Mouse (Mus musculus) spleen, adult 2 months (tissue): ENCODE measurements at regions not wholly inside any gene's neighbourhood (a gene's known extent, or its start where the extent isn't known, plus 50 kb on each side); places are given as distances from the start of the nearest gene placed in this dataset.

Experiments
- DNase-seq, 2 experiments: peaks; one replicate each; pipeline versions ENCODE4 v3.0.0 to v3.0.0-alpha.2; 2012 to 2021; ENCODE audit warnings: low spot score in 2 of 2, low read depth in 1 of 2
- H3K27ac ChIP-seq: fragments of 200-500 bp; 2 replicates; pipeline ENCODE4 v1.5.1; 2012; ENCODE audit warnings: low read length, inconsistent platforms; ENCODE audit not compliant: insufficient read depth
- H3K27me3 ChIP-seq: fragments of 200-500 bp; 2 replicates; pipeline ENCODE4 v1.6.1; 2012; ENCODE audit warnings: mild to moderate bottlenecking, moderate library complexity, low read length, inconsistent platforms; ENCODE audit not compliant: control insufficient read depth, insufficient read depth
- H3K36me3 ChIP-seq: fragments of 200-500 bp; 2 replicates; pipeline ENCODE4 v1.6.1; 2012; ENCODE audit warnings: mild to moderate bottlenecking, low read length, inconsistent platforms; ENCODE audit not compliant: control insufficient read depth, insufficient read depth
- H3K4me1 ChIP-seq: fragments of 200-500 bp; 2 replicates; pipeline ENCODE4 v1.6.1; 2011; ENCODE audit warnings: inconsistent platforms; ENCODE audit not compliant: control insufficient read depth, insufficient read depth, insufficient read length
- H3K4me3 ChIP-seq: fragments of 200-500 bp; 2 replicates; pipeline ENCODE4 v1.5.1; 2011; ENCODE audit warnings: mild to moderate bottlenecking, inconsistent platforms; ENCODE audit not compliant: insufficient read depth, insufficient read length; ENCODE audit errors: extremely low read depth
- CTCF ChIP-seq: fragments of 200-500 bp; IDR thresholded peaks from 2 replicates; pipeline ENCODE4 v1.5.1; 2011; ENCODE audit warnings: mild to moderate bottlenecking, inconsistent platforms; ENCODE audit not compliant: insufficient read depth, insufficient read length, insufficient replicate concordance; ENCODE audit errors: extremely low read depth
- POLR2A ChIP-seq: fragments of 200-500 bp; IDR thresholded peaks from 2 replicates; pipeline ENCODE4 v1.6.1; 2011; ENCODE audit warnings: low read depth, low read length, inconsistent platforms
- WGBS: fragments of 180-500 bp; shearing (Covaris S2); methylation state at CpG from one replicate; pipeline ENCODE4 v1.1.7; 2018; 5-methylcytosine and 5-hydroxymethylcytosine counted together

GRCm38 (mm10) chr2:178854012-178854411, 423.7 kb downstream of the Cdh26 start:
- no peak for DNase-seq
- H3K4me1 ChIP-seq = no peaks in the 10 kb centered on the region
- no peak overlapping the region for H3K27ac ChIP-seq
- no peak overlapping the region for H3K4me3 ChIP-seq
- TF ChIP-seq POLR2A = no peak
- no peak for TF ChIP-seq CTCF
- 70% methylated on average over 1 of the region's 1 CpGs for WGBS
- no peaks in the 10 kb centered on the region for H3K36me3 ChIP-seq
- no peaks in the 10 kb centered on the region for H3K27me3 ChIP-seq

- H3K27ac ChIP-seq = no peak overlapping the region
- no peaks in the 10 kb centered on the region for H3K36me3 ChIP-seq
- no peak for TF ChIP-seq POLR2A
- no peak for TF ChIP-seq CTCF
- no peaks in the 10 kb centered on the region for H3K27me3 ChIP-seq
- no peak overlapping the region for H3K4me3 ChIP-seq
- WGBS = 76% methylated on average over 2 of the region's 2 CpGs
- DNase-seq = no peak
- no peaks in the 10 kb centered on the region for H3K4me1 ChIP-seq
Observed at GRCm38 (mm10) chr2:178854760-178855159, 424.4 kb downstream of the Cdh26 start.

- no peaks in the 10 kb centered on the region for H3K27me3 ChIP-seq
- TF ChIP-seq CTCF (no peak), POLR2A (no peak)
- H3K27ac ChIP-seq = no peak overlapping the region
- H3K4me1 ChIP-seq = no peaks in the 10 kb centered on the region
- no peaks in the 10 kb centered on the region for H3K36me3 ChIP-seq
- no peak for DNase-seq
- H3K4me3 ChIP-seq = no peak overlapping the region
Observed at GRCm38 (mm10) chr2:178862620-178863019, 432.3 kb downstream of the Cdh26 start.

DNA sequence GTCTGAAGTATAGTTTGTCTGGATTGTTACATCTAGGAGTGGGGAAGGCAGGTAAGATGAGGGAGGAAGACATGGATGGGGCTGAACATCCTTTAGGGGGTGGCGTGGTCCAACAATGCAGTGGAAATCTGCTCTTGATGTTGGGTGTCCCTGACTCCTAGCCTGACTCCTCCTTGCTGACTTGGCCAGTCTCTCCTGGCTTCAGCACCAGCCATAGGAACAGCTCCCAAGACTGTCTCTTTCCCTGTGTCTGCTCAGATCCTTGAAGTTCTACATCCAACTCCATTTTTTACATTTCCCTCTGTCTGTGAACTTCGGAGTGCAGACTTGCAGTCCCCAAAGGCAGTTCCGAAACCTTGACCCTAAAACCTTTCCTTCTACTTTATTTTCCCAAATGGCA, 436.8 kb downstream of the Cdh26 start:
- 81% methylated on average over 3 of the region's 3 CpGs for WGBS
- DNase-seq = no peak
- no peak for TF ChIP-seq POLR2A
- no peak for TF ChIP-seq CTCF

DNA sequence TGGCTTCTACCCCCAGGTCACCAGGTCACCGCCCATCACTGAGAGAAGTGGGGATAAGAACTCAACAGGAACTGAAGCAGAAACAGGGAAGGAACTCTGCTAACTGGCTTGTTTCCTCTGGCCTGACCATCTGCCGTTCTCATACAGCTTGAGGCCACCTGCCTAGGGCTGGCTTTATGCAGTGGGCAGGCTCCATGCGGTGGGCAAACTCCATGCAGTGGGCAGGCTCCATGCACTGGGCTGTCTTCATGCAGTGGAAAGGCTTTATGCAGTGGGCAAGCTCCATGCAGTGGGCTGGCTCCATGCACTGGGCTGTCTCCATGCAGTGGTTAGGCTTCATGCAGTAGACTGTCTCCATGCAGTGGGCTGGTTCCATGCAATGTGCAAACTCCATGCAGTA, 438.8 kb downstream of the Cdh26 start:
- H3K4me1 ChIP-seq = peaks cover 5% of the 10 kb centered on the region; the same call in 1 of the 2 replicates
- H3K27me3 ChIP-seq = no peaks in the 10 kb centered on the region
- H3K36me3 ChIP-seq = no peaks in the 10 kb centered on the region
- H3K4me3 ChIP-seq = no peak overlapping the region
- DNase-seq = no peak
- WGBS = 15% methylated on average over 3 of the region's 3 CpGs
- no peak overlapping the region for H3K27ac ChIP-seq
- TF ChIP-seq POLR2A (no peak), CTCF (no peak)

More for the DNA sequence above, 436.8 kb downstream of the Cdh26 start:
- no peaks in the 10 kb centered on the region for H3K36me3 ChIP-seq
- H3K4me1 ChIP-seq = peaks cover 5% of the 10 kb centered on the region; the same call in 1 of the 2 replicates
- no peak overlapping the region for H3K4me3 ChIP-seq
- no peaks in the 10 kb centered on the region for H3K27me3 ChIP-seq
- H3K27ac ChIP-seq = no peak overlapping the region

DNA sequence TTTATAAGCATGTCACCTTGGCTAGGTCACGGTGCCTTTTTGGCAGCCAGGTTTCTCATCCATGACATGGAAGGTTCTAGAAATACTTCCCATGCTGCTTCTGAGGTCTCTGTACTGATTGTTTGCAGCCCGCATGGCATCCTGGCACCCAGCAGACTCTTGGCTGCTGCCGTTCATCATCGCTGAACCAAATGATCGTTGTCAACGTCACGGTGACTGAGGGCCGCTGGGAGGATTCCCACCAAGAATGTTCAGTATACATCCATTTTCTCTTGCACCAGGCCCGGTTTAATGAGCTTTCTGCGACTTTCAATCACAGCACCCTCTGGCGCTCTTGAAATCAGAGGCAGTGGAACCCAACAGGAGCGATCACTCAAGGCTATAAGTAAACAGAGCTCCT, 448.1 kb downstream of the Cdh26 start:
- Histone ChIP-seq H3K4me3 (no peak overlapping the region), H3K27ac (no peak overlapping the region), H3K27me3 (no peaks in the 10 kb centered on the region), H3K4me1 (no peaks in the 10 kb centered on the region), H3K36me3 (no peaks in the 10 kb centered on the region)
- TF ChIP-seq CTCF = no peak
- no peak for TF ChIP-seq POLR2A
- WGBS = 89% methylated on average over 12 of the region's 12 CpGs
- no peak for DNase-seq

DNA sequence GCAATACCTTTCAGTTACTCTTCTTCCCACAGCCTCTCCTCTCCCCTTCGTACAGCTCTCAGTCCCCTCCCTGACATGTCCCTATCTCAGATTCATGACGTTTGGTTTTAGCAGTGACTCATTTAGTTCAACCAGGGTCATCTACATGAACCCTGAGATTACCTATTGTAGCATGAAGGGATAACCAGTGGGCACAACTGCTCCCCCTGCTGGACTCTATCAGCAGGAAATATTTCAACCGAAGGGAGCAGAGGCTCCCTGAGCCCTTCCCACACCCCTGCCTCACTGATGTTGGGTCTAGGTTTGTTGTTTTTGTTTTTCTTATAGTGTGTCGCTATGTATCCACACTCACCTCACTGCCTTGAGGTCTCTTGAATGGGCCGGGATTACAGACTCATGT, 455.4 kb downstream of the Cdh26 start:
- Histone ChIP-seq H3K4me1 (no peaks in the 10 kb centered on the region), H3K27ac (no peak overlapping the region), H3K27me3 (no peaks in the 10 kb centered on the region), H3K4me3 (no peak overlapping the region), H3K36me3 (no peaks in the 10 kb centered on the region)
- DNase-seq = no peak
- WGBS = 53% methylated on average over 5 of the region's 5 CpGs
- no peak for TF ChIP-seq CTCF
- TF ChIP-seq POLR2A = no peak
